ENCODE assay signal across 31 mouse cellular contexts in the genomic region with DNA sequence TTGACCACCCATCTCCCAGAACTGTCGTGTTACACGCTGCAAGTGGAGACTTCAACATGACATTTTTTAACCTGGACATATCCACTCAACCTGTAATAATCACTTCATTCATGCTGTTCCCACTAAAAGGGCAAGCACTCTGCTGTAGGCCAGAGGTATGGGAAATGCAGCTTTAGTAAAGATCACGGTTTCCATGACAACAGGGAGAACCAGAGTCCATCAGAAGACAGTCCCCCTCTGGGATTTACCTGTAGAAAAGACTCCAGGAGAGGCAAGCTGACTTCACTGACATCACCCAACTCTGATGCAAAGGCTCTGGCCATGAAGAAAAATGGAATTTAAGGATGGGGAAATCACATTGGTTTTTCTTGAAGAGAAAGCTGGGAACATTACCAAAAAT. TPM values are rescaled to one million over a fixed set of nuclear protein-coding genes. Genes with fewer than 3 reads are reported as not detected.
A peak's percentile ranks its signal among the peaks of the same experiment; 100 is the strongest.
DNase-seq lines count a peak whose midpoint lies in the region; ATAC-seq and TF ChIP-seq lines count a peak whose summit lies in the region.
"Had no signal": no experiment of that assay in that cellular context is flagged by ENCODE, and none has a peak within 500 bp of the region (broad histone marks: within the 10 kb centered on the region; RNA-seq: fewer than 3 reads in every experiment).

No protein-coding gene starts in this region.

- no peak overlapping the region for H3K4me2 ChIP-seq in forebrain, postnatal 0 days (ENCODE audit: low read depth)
- H3K4me2 ChIP-seq in forebrain, embryonic 15.5 days (replicated peaks) = no peak overlapping the region
- H3K4me2 ChIP-seq in liver, embryonic 12.5 days = peak overlapping the region; percentile 57
- H3K4me2 ChIP-seq in liver, embryonic 15.5 days = peak overlapping the region; percentile 58; the same call in 1 of the 2 replicates
- H3K4me2 ChIP-seq: embryonic facial prominence, embryonic 15.5 days; hindbrain, embryonic 15.5 days; intestine, embryonic 15.5 days; midbrain, embryonic 12.5 days; neural tube, embryonic 12.5 days had no signal

- no peaks in the 10 kb centered on the region for H3K4me1 ChIP-seq in forebrain, postnatal 0 days (ENCODE audit: insufficient read depth)
- no peaks in the 10 kb centered on the region for H3K4me1 ChIP-seq in forebrain, embryonic 15.5 days
- peaks cover 70% of the 10 kb centered on the region for H3K4me1 ChIP-seq in liver, embryonic 12.5 days
- H3K4me1 ChIP-seq in liver, embryonic 15.5 days (replicated peaks) = peaks cover 62% of the 10 kb centered on the region
- H3K4me1 ChIP-seq: embryonic facial prominence, embryonic 10.5 days; embryonic facial prominence, embryonic 15.5 days; hindbrain, embryonic 10.5 days; hindbrain, embryonic 15.5 days; intestine, embryonic 15.5 days; midbrain, embryonic 12.5 days; neural tube, embryonic 12.5 days had no signal

- H3K27ac ChIP-seq in forebrain, postnatal 0 days (ENCODE audit: low read depth, low read length) = no peak overlapping the region
- no peak overlapping the region for H3K27ac ChIP-seq in forebrain, embryonic 15.5 days (replicated peaks)
- H3K27ac ChIP-seq in liver, embryonic 12.5 days = no peak overlapping the region
- no peak overlapping the region; the same call in 1 of the 2 replicates for H3K27ac ChIP-seq in liver, embryonic 15.5 days (replicated peaks)
- H3K27ac ChIP-seq: embryonic facial prominence, embryonic 10.5 days; embryonic facial prominence, embryonic 15.5 days; heart, embryonic 13.5 days; hindbrain, embryonic 10.5 days; hindbrain, embryonic 15.5 days; intestine, embryonic 15.5 days; layer of hippocampus, adult 2 months; midbrain, embryonic 12.5 days; neural tube, embryonic 12.5 days had no signal

- ATAC-seq in forebrain, postnatal 0 days = 0 out of 2 replicates have a peak, but pooled peaks have one; percentile 23
- no peak for ATAC-seq in forebrain, embryonic 15.5 days (replicated peaks)
- ATAC-seq in liver, embryonic 12.5 days = no peak
- ATAC-seq in liver, embryonic 15.5 days (ENCODE audit: insufficient read depth) = no peak
- ATAC-seq: intestine, embryonic 15.5 days had no signal

- no peak for DNase-seq in forebrain, postnatal 0 days
- no peak for DNase-seq in liver
- peak; percentile 11 for DNase-seq in R1 (ENCODE audit: low read depth, low spot score)
- no peak for DNase-seq in left cerebral cortex, adult 18-20 months (ENCODE audit: low spot score in 2 of 2)
- no peak for DNase-seq in left cerebral cortex, adult 8-10 months (ENCODE audit: low spot score in 2 of 2)
- DNase-seq: adrenal gland, postnatal 36 days; cerebellum, adult 2 months; cerebellum, postnatal 25 days; gastrocnemius, postnatal 25 days; heart, adult 11 months; heart, postnatal 10 days; kidney, adult 2 months; kidney, postnatal 36 days; lung, postnatal 36 days; thymus, adult 2 months; thymus, postnatal 36 days had no signal

- no peak overlapping the region for H3K4me3 ChIP-seq in forebrain, postnatal 0 days (ENCODE audit: low read depth, low read length)
- no peak overlapping the region for H3K4me3 ChIP-seq in forebrain, embryonic 15.5 days
- H3K4me3 ChIP-seq in liver, embryonic 12.5 days = peak overlapping the region; percentile 49; the same call in 1 of the 2 replicates
- no peak overlapping the region for H3K4me3 ChIP-seq in liver, embryonic 15.5 days (replicated peaks)
- H3K4me3 ChIP-seq: embryonic facial prominence, embryonic 10.5 days; embryonic facial prominence, embryonic 15.5 days; heart, embryonic 13.5 days; hindbrain, embryonic 10.5 days; hindbrain, embryonic 15.5 days; intestine, embryonic 15.5 days; layer of hippocampus, adult 2 months; midbrain, embryonic 12.5 days; myocyte; neural tube, embryonic 12.5 days had no signal

- WGBS in forebrain, postnatal 0 days = 61% methylated on average over 3 of the region's 3 CpGs
- 63% methylated on average over 3 of the region's 3 CpGs for WGBS in forebrain, embryonic 15.5 days
- 76% methylated on average over 3 of the region's 3 CpGs for WGBS in liver, embryonic 12.5 days (ENCODE audit: insufficient replicate concordance)
- whole genome bisulfite sequencing in liver, embryonic 15.5 days (ENCODE audit: insufficient replicate concordance) = 65% methylated on average over 3 of the region's 3 CpGs

- TF ChIP-seq CTCF in forebrain, postnatal 0 days (IDR thresholded peaks at IDR 0.05; ENCODE audit: low read depth) = no peak

- no peak overlapping the region for H3K9ac ChIP-seq in forebrain, postnatal 0 days
- no peak overlapping the region for H3K9ac ChIP-seq in forebrain, embryonic 15.5 days (replicated peaks)
- peak overlapping the region; percentile 66 for H3K9ac ChIP-seq in liver, embryonic 12.5 days
- 0 out of 2 replicates have a peak overlapping the region, but pooled peaks have one; percentile 48 for H3K9ac ChIP-seq in liver, embryonic 15.5 days
- H3K9ac ChIP-seq: embryonic facial prominence, embryonic 15.5 days; heart, embryonic 13.5 days; hindbrain, embryonic 15.5 days; intestine, embryonic 15.5 days; midbrain, embryonic 12.5 days; neural tube, embryonic 12.5 days had no signal

- H3K27me3 ChIP-seq in forebrain, postnatal 0 days (ENCODE audit: insufficient read depth, low read length) = no peaks in the 10 kb centered on the region
- H3K27me3 ChIP-seq in forebrain, embryonic 15.5 days = no peaks in the 10 kb centered on the region
- peaks cover 20% of the 10 kb centered on the region; the same call in 1 of the 2 replicates for H3K27me3 ChIP-seq in liver, embryonic 12.5 days (replicated peaks)
- no peaks in the 10 kb centered on the region for H3K27me3 ChIP-seq in liver, embryonic 15.5 days
- H3K27me3 ChIP-seq: embryonic facial prominence, embryonic 15.5 days; heart, embryonic 13.5 days; hindbrain, embryonic 15.5 days; midbrain, embryonic 12.5 days; neural tube, embryonic 12.5 days had no signal

- no peaks in the 10 kb centered on the region for H3K9me3 ChIP-seq in forebrain, postnatal 0 days (ENCODE audit: low read length)
- H3K9me3 ChIP-seq in forebrain, embryonic 15.5 days = no peaks in the 10 kb centered on the region
- no peaks in the 10 kb centered on the region for H3K9me3 ChIP-seq in liver, embryonic 12.5 days (replicated peaks)
- H3K9me3 ChIP-seq in liver, embryonic 15.5 days (replicated peaks) = no peaks in the 10 kb centered on the region
- H3K9me3 ChIP-seq: embryonic facial prominence, embryonic 10.5 days; embryonic facial prominence, embryonic 15.5 days; heart, embryonic 13.5 days; hindbrain, embryonic 15.5 days; intestine, embryonic 15.5 days; midbrain, embryonic 12.5 days; neural tube, embryonic 12.5 days had no signal

- H3K36me3 ChIP-seq in forebrain, postnatal 0 days (ENCODE audit: insufficient read depth) = no peaks in the 10 kb centered on the region
- H3K36me3 ChIP-seq in forebrain, embryonic 15.5 days = no peaks in the 10 kb centered on the region
- no peaks in the 10 kb centered on the region for H3K36me3 ChIP-seq in liver, embryonic 12.5 days
- H3K36me3 ChIP-seq in liver, embryonic 15.5 days (replicated peaks) = no peaks in the 10 kb centered on the region
- H3K36me3 ChIP-seq: embryonic facial prominence, embryonic 10.5 days; embryonic facial prominence, embryonic 15.5 days; heart, embryonic 13.5 days; hindbrain, embryonic 10.5 days; hindbrain, embryonic 15.5 days; intestine, embryonic 15.5 days; midbrain, embryonic 12.5 days; neural tube, embryonic 12.5 days had no signal

RNA-seq across cellular contexts. Expression of a gene that starts 18.7 kb away (rescaled TPM):
- total RNA-seq in forebrain, postnatal 0 days (2014; rRNA removed) = 2.0 and 3.5 TPM in 2 replicates
- polyA plus RNA-seq in forebrain, postnatal 0 days (2015; fragmentation: Nextera tagmentation; extraction: Ambion mirVana) = 0.86 and 1.4 TPM in 2 replicates
- 0.87 and 1.1 TPM in 2 replicates for polyA plus RNA-seq in forebrain, embryonic 15.5 days (2015; fragmentation: Nextera tagmentation; extraction: Ambion mirVana)
- 31.4 and 37.5 TPM in 2 replicates for polyA plus RNA-seq in liver, embryonic 12.5 days (2016; fragmentation: Nextera tagmentation; extraction: Ambion mirVana)
- polyA plus RNA-seq in liver, embryonic 15.5 days (2015; fragmentation: Nextera tagmentation; extraction: Ambion mirVana) = 46.6 and 47.6 TPM in 2 replicates
- 1 to 10 TPM in 1 of 2 experiments, under 1 TPM in 1; 0.95 to 1.5 TPM for total RNA-seq in left cerebral cortex, adult 18-20 months (2021)
- 1 to 10 TPM; 1.1 to 3.3 (median 1.5) TPM for total RNA-seq in left cerebral cortex, adult 8-10 months (2022)

RNA-seq across cellular contexts. Expression of a gene that starts 42.2 kb away (rescaled TPM):
- total RNA-seq in forebrain, postnatal 0 days (2014; rRNA removed) = 0.43 and 1.2 TPM in 2 replicates
- polyA plus RNA-seq in forebrain, postnatal 0 days (2015; fragmentation: Nextera tagmentation; extraction: Ambion mirVana) = 0.13 and 0.16 TPM in 2 replicates
- polyA plus RNA-seq in forebrain, embryonic 15.5 days (2015; fragmentation: Nextera tagmentation; extraction: Ambion mirVana) = 0.08 and 0.15 TPM in 2 replicates
- 0.79 and 1.0 TPM in 2 replicates for polyA plus RNA-seq in liver, embryonic 12.5 days (2016; fragmentation: Nextera tagmentation; extraction: Ambion mirVana)
- polyA plus RNA-seq in liver, embryonic 15.5 days (2015; fragmentation: Nextera tagmentation; extraction: Ambion mirVana) = 1.4 and 1.5 TPM in 2 replicates
- total RNA-seq in left cerebral cortex, adult 18-20 months (2021) = under 1 TPM; 0.66 to 0.72 TPM
- 1 to 10 TPM in 2 of 4 experiments, under 1 TPM in 2; 0.27 to 3.0 (median 1.2) TPM for total RNA-seq in left cerebral cortex, adult 8-10 months (2022)

RNA-seq across cellular contexts. Expression of a gene that starts 57.1 kb away (rescaled TPM):
- total RNA-seq in forebrain, postnatal 0 days (2014; rRNA removed) = 0.33 and 0.77 TPM in 2 replicates
- polyA plus RNA-seq in forebrain, postnatal 0 days (2015; fragmentation: Nextera tagmentation; extraction: Ambion mirVana) = 1.8 and 2.8 TPM in 2 replicates
- not detected in 2 replicates for polyA plus RNA-seq in forebrain, embryonic 15.5 days (2015; fragmentation: Nextera tagmentation; extraction: Ambion mirVana)
- not detected in 2 replicates for polyA plus RNA-seq in liver, embryonic 12.5 days (2016; fragmentation: Nextera tagmentation; extraction: Ambion mirVana)
- not detected in 2 replicates for polyA plus RNA-seq in liver, embryonic 15.5 days (2015; fragmentation: Nextera tagmentation; extraction: Ambion mirVana)
- 100 to 1,000 TPM in 1 of 2 experiments, 10 to 100 TPM in 1; 91.2 to 126 TPM for total RNA-seq in left cerebral cortex, adult 18-20 months (2021)
- total RNA-seq in left cerebral cortex, adult 8-10 months (2022) = 100 to 1,000 TPM; 101 to 113 (median 102) TPM
- total RNA-seq: adrenal gland, postnatal 36 days; heart, postnatal 10 days; megakaryocyte, adult 5-6 weeks had no signal
- polyA plus RNA-seq: embryonic facial prominence, embryonic 10.5 days; embryonic facial prominence, embryonic 15.5 days; intestine, embryonic 15.5 days; liver, adult 2 months had no signal

Comparison
In these comparisons a context has a peak if more than half of its experiments do, and no peak if none do; other contexts are left out.
1. H3K4me2 ChIP-seq: peak in liver, embryonic 12.5 days (single experiment) and liver, embryonic 15.5 days (single experiment); none in forebrain, postnatal 0 days (single experiment) and forebrain, embryonic 15.5 days (single experiment).
2. H3K9ac ChIP-seq: peak in liver, embryonic 12.5 days (single experiment) and liver, embryonic 15.5 days (single experiment); none in forebrain, postnatal 0 days (single experiment) and forebrain, embryonic 15.5 days (single experiment).
3. RNA of a gene that starts 18.7 kb away (polyA plus RNA-seq): 46.6 to 47.6 TPM in liver, embryonic 15.5 days and 31.4 to 37.5 TPM in liver, embryonic 12.5 days; 0.87 to 1.1 TPM in forebrain, embryonic 15.5 days and 0.86 to 1.4 TPM in forebrain, postnatal 0 days; every median in the first group is over 10 times any median in the second.